Mouse (Mus musculus): ENCODE data around the gene Lrsam1.

DNA sequence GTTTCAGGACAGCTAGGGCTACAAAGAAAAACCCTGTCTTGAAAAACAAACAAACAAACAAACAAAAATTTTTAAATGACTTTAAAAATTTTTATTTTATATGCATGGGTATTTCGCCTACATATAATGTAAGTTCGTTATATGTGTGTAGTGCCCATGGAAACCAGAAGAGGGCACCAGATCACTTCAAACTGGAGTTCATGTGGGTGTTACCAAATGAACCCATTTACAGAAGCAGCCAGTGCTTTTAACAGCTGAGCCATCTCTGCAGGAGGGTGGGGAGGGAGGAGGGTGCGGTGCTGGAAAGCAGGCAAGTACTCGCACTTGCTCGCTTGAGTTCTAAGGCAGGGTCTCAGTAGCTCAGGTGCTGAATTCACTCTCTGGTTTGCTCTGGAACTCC, 22.0 kb downstream of the Lrsam1 start:
- TF ChIP-seq CTCF (IDR thresholded peaks at IDR 0.05; ENCODE audit: extremely low read depth, insufficient read depth, insufficient read length, insufficient replicate concordance) = peak; percentile 12; the same call in 1 of the 2 replicates
- no peak for TF ChIP-seq POLR2A (IDR thresholded peaks at IDR 0.05; ENCODE audit: low read depth, low read length)
